Mouse (Mus musculus) c-Kit-positive CD71-positive TER-119-positive erythroid progenitor cells, embryonic 14.5 days (primary cell): ENCODE results near the gene Trim39.

Experiments used
- DNase-seq: peaks from one replicate; pipeline ENCODE4 v3.0.0-alpha.2; 2013; ENCODE audit warnings: low spot score

Gene Trim39

GRCm38 (mm10) chr17:36271586-36272256, at the start of gene Trim39:
Trim39 (minus strand) TSS chr17:36272247.
- DNase-seq, result peak; percentile 80

DNA sequence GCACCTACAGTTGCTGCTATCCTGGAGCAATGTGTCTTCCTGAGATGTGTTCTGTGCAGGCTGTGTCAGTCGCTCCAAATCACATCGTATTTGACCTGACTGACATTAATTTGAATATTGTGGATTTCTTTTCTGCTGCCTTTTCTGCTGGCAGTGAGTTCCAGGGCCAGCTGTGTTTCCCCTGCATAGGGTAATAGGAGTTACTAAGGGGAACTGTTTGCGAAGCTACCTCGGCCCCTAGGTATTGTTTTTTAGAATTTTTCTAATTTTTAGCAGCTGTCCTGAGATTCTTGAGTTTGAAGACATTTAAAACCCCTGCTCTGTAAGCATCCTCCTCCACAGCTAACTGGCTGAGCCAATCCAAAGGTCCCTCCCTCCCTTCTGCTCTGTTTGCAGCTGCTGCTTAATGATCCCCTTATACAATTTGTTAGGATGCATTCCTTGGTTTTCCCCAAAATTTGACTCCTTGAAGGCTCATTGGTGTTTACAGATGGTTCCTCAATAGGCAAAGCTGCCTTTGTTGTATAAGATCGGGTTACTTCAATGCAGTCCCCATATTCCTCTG, 43.7 kb upstream of the Trim39 start:
- DNase-seq, result no peak

GRCm38 (mm10) chr17:36315041-36315688, 43.1 kb upstream of the Trim39 start:
- peak; percentile 11 for DNase-seq

DNA sequence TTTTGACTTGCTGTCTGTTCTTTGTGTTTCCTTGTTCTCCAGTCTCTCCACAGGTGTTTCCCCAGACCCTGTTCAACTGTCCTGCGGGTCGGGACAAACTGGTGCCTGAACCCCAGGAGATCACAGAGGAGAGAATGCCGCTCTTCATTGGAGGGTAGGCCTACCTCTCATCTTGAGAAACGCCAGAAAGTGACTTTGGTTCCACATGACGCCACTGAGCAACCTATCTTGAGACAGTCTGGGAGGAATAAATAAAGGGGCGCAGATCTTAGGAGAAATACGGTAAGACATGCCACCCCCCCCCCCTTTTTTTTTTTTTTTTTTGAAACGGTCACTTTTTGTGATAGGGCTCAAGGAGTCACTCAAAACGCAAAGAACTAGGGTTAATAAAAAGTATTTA, 42.5 kb upstream of the Trim39 start:
- DNase-seq, result peak; percentile 0

DNA sequence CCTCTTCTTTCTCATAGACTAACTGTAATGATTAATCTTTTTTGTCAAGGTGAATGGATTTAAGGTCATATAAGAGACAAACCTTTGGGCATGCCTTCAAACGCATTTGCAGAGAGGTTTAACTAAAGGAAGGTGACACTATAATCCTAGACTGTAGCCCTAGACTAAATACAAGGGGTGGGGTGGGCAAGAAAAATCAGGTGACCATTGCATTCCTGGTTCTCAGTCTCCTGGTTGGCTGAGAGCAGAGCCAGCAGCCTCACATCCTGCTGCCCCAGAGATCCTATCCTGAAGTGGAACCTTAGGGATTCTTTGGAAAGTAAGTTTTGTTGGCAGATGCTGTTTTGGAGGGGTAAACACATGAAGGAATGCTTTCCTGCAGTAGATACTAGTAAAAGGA, 37.2 kb upstream of the Trim39 start:
- DNase-seq, result no peak

DNA sequence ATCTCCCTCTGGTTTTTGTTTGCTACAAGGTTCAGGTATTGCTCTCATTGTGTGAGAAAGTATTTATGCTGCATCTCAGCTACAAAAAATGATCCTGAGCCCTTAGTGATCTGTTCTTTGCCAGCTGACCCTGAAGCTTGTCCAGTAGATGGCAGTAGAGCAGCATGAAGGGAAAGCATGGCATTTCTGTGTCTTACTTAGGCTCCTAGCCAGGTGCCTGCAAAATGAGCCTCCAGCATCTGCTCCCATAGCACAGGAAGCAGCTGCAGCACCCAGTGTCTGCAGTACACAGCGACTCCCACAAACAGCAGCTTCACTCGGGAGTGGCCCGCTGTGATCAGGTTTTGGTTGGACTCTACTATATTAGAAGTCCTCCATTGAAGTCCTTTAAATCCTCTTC, 36.8 kb upstream of the Trim39 start:
- DNase-seq, result peak; percentile 21

GRCm38 (mm10) chr17:36286390-36286789, 14.3 kb upstream of the Trim39 start, which contains the start of gene H2-M10.2:
H2-M10.2 (minus strand) TSS chr17:36286490.
- DNase-seq, result no peak

GRCm38 (mm10) chr17:36281521-36282245, 9.6 kb upstream of the Trim39 start:
- no peak for DNase-seq

DNA sequence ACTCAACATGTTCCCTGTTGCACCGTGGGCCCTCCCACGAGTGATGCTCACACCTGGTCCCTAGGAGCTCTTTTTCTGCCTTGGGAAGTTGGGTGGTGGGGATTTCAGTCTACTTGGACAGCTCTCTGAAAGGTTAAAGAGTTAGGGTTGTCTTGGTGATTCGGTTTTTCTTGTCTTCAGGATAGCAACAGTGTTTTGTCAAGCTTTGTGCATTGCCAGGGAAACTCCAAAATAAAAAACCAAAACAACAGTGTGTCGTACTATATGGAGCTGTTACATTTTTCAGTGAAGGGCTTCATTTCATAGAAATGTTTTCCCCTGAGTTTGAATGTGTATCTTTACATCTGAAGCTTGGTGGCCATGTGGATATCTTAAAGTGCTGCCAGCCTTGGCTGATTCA, 2.7 kb upstream of the Trim39 start:
- DNase-seq, result no peak

DNA sequence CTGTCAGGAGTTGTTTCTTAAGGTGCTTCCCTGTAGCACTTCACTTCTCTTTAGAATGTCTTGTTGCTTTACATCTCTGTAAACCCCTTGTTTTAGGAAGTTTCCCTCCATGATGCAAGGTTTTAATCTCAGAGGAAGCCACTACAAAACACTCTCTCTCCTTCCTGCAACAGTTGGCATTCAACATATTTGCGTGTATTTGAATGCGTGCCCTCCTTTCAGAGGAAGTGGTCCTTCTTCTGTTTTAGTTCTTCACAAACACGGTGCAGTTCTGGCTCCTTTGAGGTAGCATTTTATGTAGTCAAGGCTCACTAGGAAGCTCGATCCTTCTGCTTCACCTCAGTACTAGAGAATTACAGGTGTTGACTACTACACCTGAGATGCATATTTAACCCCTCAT, 1.7 kb upstream of the Trim39 start:
- no peak for DNase-seq

DNA sequence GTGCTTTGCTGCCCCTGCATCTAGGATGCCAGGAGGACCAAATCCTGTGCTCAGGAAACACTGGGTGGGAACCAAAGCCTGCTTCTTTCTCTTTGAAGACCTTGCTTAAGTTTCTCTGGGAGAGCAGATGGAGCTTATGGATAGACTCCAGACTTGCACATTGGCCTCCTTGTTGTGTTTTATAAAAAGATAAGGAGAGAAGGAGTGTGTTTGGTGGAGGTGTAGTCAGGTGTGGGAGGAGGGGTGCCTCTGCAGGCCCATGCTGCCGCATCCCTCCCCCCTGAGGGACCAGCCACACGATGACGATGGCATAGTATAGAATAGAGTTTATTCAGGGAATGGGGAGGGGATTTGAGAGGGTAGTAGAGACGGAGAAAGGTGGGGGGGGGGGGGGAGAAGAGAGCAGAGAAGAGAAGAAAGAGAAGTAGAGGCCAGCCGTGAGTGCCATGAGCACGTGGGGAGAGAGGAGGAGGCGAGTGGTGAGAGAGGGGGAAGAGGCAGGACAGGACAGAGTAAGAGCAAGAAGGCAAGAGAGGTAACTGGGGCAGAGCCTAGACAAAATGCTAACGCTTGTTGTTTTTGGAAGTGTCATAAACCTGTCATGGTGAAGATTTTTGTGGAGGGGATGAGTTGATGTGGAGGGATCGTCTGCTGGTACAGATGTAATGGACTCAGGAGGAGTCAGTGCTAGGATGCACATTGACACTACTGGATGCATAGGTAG, 758 bp upstream of the Trim39 start:
- DNase-seq, result no peak

GRCm38 (mm10) chr17:36270956-36271585, 976 bp downstream of the Trim39 start:
- peak; percentile 66 for DNase-seq

DNA sequence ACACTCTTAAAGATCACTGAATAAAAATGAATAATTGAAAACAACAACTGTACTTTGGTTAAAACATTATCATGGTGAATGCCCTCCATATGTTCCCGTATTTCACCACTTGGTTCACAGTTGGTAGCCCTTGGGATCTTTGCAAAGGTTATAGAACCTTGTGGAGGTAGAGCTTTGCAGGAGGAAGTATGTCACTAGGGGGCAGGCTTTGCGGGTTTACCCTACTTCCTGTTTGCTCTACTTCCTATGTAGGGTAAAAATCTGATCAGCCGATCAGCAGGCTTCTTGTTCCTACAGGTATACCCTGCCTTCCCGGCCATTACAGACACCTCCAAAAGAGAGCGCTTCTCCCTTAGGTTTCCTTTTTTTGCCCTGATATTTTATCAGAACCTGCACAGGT, 6.2 kb downstream of the Trim39 start:
- peak; percentile 23 for DNase-seq

GRCm38 (mm10) chr17:36264273-36264925, 7.6 kb downstream of the Trim39 start:
- no peak for DNase-seq

DNA sequence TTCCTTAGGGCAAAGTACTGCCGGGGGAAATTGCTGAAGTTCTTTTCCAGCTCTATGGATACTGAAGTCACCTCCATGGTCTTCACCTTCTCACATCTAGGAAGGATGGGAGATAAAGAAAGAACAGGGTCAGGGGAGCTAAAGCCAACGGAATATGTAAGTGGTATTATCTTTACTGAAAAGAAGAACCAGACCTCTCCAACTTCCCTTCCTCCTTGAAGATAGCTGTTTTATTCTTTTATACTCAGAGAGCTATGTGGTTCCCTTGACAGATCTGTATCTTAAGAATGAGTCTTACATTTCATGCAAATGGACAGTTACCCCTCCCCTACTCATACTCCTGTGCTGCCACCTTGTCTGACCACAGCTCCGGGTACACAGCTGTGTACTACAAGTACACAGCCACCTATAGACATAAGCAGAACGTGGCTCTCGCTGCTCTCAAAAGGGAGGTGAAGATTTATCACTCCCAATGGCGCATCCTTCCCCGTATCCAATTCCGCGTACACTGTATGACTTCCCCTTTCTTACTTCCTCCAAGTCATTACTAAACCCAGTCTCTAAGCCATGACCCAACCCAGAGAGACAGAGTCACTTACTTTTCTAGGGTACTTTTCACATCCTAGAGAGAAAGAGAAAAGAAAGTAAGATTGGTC, 10.4 kb downstream of the Trim39 start:
- no peak for DNase-seq

GRCm38 (mm10) chr17:36257969-36258368, 14.1 kb downstream of the Trim39 start, which contains the start of gene Rpp21:
Rpp21 (minus strand) TSS chr17:36258069.
- no peak for DNase-seq

DNA sequence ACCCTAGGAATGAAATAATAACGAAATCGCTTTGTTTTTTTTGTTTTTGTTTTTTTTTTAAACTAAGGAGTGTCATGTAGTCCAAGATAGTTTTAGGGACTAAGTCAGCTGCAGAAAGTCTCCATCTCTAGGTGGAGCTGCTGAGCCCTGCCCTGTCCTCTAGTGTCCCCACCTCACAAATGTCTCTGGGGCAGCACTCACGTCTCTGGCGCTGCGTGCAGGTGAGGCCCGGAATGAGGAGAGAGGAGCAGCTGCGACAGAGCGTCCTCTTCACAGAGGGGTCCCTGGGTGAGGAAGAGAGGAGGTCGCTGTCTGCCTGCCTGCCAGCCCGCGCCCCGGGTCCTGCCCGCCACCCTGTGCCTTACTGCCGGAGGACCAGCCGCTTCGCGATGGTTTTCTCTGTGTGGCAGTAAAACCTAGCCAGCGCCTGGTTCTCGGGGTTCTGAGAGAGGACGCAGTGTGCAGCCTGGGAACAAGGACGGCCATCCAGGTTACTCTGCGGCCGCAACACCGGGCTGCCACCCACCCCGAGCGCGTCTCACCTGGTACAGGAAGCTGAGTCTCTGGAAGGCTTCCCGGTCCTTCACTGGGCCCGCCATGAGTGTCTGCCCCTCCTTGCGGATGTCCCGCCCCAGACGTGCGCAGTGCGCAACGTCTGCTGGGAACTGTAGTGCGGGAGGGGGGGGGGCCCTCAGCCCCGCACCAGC, 14.7 kb downstream of the Trim39 start:
- peak; percentile 60 for DNase-seq

DNA sequence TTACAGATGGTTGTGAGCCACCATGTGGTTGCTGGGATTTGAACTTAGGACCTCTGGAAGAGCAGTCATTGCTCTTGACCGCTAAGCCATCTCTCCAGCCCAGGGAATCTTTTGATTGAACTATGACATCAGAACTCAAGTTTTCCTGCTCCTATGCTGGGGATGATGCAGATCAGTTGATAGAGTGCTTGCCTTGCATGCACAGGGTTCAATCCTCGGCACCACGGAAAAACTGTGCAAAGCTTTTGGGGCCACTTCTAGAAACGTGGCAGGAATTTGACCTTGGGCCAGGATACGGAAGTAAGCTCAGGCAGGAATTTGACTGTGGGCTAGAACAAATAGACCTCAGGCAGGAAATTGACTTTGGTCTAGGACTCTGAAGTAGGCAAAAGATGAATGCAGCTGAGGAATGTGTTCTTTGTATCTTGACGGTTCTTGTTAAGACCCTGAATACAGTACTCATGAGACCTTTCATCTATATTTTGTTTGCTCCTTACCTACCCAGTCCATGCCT, 18.9 kb downstream of the Trim39 start:
- no peak for DNase-seq

- no peak for DNase-seq
Observed at GRCm38 (mm10) chr17:36252250-36252876, 19.7 kb downstream of the Trim39 start.
